In the genomic region with DNA sequence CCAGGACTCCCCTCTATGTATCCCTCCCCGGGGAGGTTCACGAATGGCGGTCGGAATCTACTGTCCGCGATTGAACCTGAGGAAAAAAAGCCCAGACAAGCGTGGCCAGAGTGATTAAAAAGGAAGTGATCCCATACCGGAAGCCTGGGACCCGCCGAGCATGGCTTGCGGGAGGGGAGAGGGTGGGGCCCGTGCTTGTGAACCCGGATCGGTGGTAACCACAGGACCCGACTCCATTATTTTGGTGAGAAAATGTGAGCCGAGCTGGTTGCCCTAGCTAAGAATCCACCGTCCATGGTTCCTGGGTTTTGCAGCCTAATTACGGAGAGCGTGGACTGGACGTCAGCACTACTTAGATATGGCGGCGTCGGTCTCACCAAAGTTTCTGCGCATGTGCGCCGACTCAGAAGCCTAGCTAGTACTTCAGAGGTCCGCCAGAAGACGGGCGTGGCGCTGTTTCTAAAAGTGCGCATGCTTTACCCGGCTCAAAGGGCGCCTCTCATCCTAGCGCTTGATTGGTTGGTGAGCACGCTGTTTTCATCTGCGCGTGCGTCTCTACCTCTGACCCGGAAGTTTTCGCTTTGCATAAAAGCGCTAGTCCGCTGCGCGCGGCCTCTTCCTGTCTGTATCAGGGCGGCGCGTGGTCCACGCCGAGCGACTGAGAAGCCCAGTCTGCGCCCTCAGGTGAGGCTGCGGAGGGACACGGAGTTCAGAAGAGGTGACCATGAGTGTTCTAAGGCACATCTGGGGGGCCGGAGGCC, we compare ENCODE assay signal across 8 mouse cellular contexts. TPM values are rescaled to one million over a fixed set of nuclear protein-coding genes. Genes with fewer than 3 reads are reported as not detected.
A peak's percentile ranks its signal among the peaks of the same experiment; 100 is the strongest.
DNase-seq lines count a peak whose midpoint lies in the region; ATAC-seq and TF ChIP-seq lines count a peak whose summit lies in the region.

A gene (plus strand): TSS at position 586 of the 761 bp plus-strand sequence.

- DNase-seq in MN1 (ENCODE audit: low spot score) = peak; percentile 98
- peak; percentile 99 for DNase-seq in cerebellum, adult 9-10 months
- peak; percentile 98 for DNase-seq in hindbrain, embryonic 10.5 days (ENCODE audit: low spot score)
- DNase-seq in layer of hippocampus, adult 9-11 months = peak; percentile 99
- DNase-seq in lung, postnatal 0 days (ENCODE audit: low spot score) = peak; percentile 100
- peak; percentile 96 for DNase-seq in ovary, postnatal 14 days (ENCODE audit: low spot score)
- peak; percentile 98 for DNase-seq in thymus, postnatal 14 days

- no peaks in the 10 kb centered on the region for H3K9me3 ChIP-seq in hindbrain, embryonic 10.5 days
- H3K9me3 ChIP-seq in lung, postnatal 0 days (ENCODE audit: low read length) = no peaks in the 10 kb centered on the region

- WGBS in hindbrain, embryonic 10.5 days = under 1% methylated on average over 55 of the region's 55 CpGs
- WGBS in lung, postnatal 0 days = under 1% methylated on average over 55 of the region's 55 CpGs

- H3K36me3 ChIP-seq in hindbrain, embryonic 10.5 days = peaks cover 40% of the 10 kb centered on the region
- H3K36me3 ChIP-seq in lung, postnatal 0 days (ENCODE audit: insufficient read depth, low read length) = peaks cover 26% of the 10 kb centered on the region; the same call in 1 of the 2 replicates

- peak; percentile 86 for TF ChIP-seq CTCF in lung, postnatal 0 days (IDR thresholded peaks at IDR 0.05)

- peak within 1 kb of the TSS; percentile 86 for H3K4me3 ChIP-seq in hindbrain, embryonic 10.5 days
- peak within 1 kb of the TSS; percentile 72 for H3K4me3 ChIP-seq in lung, postnatal 0 days (ENCODE audit: low read depth, low read length)

- H3K4me1 ChIP-seq in hindbrain, embryonic 10.5 days (replicated peaks) = peaks cover 17% of the 10 kb centered on the region
- H3K4me1 ChIP-seq in lung, postnatal 0 days (ENCODE audit: insufficient read depth, low read depth, low read length) = peaks cover 8% of the 10 kb centered on the region; the same call in 1 of the 2 replicates

- H3K27ac ChIP-seq in hindbrain, embryonic 10.5 days = peak within 1 kb of the TSS; percentile 94
- peak within 1 kb of the TSS; percentile 95 for H3K27ac ChIP-seq in lung, postnatal 0 days (ENCODE audit: low read length)

- TF ChIP-seq EP300 in lung, postnatal 0 days (IDR thresholded peaks at IDR 0.05) = peak; percentile 52

- peak; percentile 95 for ATAC-seq in frontal cortex, adult (ENCODE audit: low TSS enrichment)
- peak; percentile 99 for ATAC-seq in lung, postnatal 0 days

- H3K27me3 ChIP-seq in hindbrain, embryonic 10.5 days (ENCODE audit: insufficient read depth, poor library complexity, severe bottlenecking) = peaks cover 20% of the 10 kb centered on the region
- H3K27me3 ChIP-seq in lung, postnatal 0 days (replicated peaks; ENCODE audit: insufficient read depth, low read length) = no peaks in the 10 kb centered on the region

- peak within 1 kb of the TSS; percentile 88 for H3K9ac ChIP-seq in lung, postnatal 0 days (replicated peaks; ENCODE audit: low read depth)

- H3K4me2 ChIP-seq in lung, postnatal 0 days (replicated peaks; ENCODE audit: low read depth, low read length) = peak within 1 kb of the TSS; percentile 63

RNA-seq across cellular contexts. Expression of the gene that starts here (rescaled TPM):
- polyA plus RNA-seq in hindbrain, embryonic 10.5 days (2016; fragmentation: Nextera tagmentation; extraction: Ambion mirVana) = 868 and 1,033 TPM in 2 replicates
- polyA plus RNA-seq in lung, postnatal 0 days (2015; fragmentation: Nextera tagmentation; extraction: Ambion mirVana) = 609 and 716 TPM in 2 replicates

Comparison
In these comparisons a context has a peak if more than half of its experiments do, and no peak if none do; other contexts are left out.
1. Peak in every context shown above with its lines: DNase-seq, ATAC-seq, H3K4me3 ChIP-seq and H3K27ac ChIP-seq.